Mouse (Mus musculus) 3T3-L1 (cell line): ENCODE results near the gene Spg20.

Experiments
- DNase-seq: peaks from one replicate; pipeline ENCODE4 v3.0.0-alpha.2; 2015; ENCODE audit warnings: low read depth, low spot score

Spg20 gene

GRCm38 (mm10) chr3:55111935-55112709, at the start of gene Spg20:
Gene Spg20 (plus strand): TSS chr3:55112108.
- DNase-seq = peak; percentile 93

DNA sequence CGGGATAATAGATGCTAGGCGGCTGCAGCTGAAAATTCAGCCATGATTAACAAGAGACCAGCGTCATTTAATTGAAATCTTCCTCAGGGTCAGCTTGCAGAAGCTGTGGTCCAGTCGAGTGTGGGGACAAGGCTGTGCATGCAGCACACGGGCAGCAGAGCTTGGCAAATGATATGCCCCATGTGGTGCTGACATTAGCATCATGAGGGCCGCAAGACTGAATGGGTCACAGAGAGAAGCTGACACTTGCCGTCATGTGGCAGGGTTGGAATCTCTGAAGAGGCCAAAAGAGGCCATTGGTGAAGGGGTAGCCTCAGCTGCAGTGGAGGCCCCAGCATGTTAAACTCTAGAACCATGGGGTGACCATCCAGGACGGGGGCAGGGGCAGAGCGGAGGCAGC, 49.3 kb upstream of the Spg20 start:
- no peak for DNase-seq

DNA sequence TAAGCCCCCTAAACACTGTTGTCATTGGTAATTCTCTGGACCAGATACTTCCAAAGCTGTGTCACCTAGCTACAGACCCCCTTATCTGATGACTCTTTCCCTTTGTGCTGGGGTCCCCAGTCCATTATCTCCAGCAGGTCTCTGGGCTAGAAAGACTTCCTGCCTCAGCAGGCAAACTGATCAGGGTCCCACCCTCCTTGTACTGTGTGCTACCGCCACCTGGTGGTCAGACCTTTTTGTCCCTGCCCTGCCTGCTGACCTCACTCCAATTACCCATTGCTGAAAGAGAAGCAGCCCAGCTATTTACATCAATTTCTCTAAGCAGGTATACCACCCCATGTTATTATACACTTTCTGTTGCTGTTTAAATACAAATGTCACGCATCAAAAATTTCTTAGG, 47.5 kb upstream of the Spg20 start:
- peak; percentile 86 for DNase-seq

GRCm38 (mm10) chr3:55065738-55066665, 45.9 kb upstream of the Spg20 start:
- no peak for DNase-seq

DNA sequence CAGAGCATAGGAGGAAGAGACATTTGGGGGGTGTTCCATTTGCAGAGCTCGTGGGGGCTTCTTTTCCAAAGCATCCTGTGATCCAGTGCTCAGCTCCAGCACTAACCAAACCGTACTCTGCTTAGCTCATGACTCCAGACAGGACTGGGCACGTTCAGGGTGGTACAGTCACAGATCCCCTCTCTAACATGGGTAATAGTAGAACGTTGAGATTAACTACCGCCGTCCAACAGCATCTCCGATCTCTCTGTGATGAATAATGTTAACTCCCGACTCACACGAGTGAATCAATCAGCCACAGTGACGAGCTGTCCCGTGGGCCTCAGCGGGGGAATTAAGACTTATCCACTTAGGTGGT, 45.3 kb upstream of the Spg20 start:
- DNase-seq = no peak

GRCm38 (mm10) chr3:55067791-55068434, 44.0 kb upstream of the Spg20 start:
- DNase-seq = no peak

DNA sequence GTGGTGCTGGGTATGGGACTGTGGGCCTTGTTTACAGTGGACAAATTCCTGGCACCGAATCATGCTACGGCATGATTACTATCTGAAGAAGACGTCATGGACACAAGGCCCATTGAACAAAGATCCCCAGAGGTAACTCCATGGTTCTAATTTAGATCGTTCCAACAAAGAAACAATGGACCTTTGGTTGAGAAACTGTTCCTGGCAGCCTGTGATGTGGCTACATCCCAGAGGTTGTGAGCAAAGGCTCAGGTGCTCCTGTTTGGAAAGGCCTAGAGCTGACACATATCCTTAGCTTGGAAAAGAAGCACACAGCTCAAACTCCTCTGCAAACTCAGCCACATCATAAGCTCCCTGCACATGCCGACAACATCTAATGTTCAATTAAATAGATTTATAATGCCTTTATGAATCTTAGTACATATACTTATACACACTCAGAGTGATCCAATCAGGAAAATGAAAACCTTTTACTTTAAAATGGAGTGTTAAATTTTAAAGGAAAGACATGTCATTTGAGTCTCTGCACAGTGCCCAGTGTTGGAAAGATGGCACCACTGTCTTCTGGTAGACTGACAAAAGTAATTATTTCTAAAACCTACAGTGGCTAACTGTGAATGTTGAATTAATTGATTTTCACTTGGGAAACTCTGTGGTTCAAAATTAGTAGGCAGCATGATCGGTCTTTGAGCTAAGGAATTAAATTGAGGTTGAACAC, 37.2 kb upstream of the Spg20 start:
- DNase-seq = no peak

DNA sequence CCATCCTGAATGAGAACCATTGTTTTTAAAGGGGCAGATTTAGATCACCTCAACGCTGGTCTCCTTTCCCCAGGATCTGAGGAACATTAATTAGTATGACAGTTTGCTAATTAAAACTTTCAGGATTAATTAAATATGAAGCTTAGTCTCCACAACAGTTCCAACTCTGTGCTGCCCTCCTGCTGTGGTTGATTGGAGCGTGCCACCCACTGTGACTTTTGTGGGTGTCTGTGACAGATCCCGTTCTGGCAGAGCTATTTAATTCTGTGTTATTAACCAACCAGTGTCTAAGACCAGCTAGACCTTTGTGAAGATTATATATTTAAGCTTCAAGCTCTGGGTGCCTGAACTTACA, 36.6 kb upstream of the Spg20 start:
- DNase-seq = no peak

DNA sequence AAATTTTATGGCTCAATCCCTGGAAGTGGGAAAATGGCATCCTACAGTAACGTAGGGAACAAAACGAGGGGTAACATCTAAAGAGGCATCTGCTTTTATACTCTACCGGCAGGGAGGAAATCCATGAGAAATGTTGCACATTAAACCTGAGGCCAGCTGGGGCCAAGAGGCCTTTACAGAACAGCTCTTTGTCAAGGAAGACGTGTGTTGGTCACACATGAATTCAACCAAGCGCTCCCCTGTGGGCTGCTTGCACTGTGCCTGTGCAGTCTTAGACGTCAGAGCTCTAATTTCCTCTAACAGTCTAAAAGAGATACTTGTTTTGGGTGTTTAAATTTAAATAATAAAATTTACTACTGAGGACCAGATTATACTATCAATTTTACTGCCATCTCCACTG, 33.7 kb upstream of the Spg20 start:
- no peak for DNase-seq

DNA sequence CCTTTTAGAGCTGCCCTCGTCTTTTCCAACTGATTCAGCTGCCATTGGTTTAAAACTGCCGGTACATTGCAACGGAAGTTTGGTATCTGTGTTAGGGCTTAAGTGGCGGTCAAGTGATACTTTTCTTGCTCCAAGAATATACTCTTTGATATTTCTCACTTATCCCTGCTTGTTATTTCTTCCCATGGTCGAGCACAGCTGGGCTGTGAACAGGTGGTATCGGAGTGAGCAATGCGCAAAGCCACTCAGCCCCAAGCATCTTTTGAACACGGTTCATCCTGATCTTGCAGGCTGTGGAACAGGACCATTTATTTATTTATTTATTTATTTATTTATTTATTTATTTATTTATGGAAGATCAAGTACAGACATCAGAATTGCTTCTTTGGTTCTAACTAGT, 32.3 kb upstream of the Spg20 start:
- no peak for DNase-seq

DNA sequence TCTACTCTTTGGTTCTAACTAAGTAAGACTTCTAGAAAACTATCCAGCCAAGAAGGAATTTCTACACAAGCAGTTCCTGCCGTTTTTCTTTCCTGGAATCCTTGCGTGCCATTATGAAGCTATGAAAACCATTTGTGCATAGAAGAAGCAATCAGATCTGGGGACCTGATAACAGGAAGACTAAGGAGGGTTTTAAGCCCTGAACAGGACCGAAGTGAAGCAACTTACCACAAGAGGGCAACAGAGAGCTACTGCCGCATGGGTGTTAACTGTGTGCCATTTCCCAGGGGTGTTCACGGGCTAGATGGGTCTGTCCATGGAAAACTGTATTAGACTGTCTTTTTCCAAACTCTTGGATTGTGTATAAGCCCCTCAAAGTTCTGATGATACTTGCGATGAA, 31.9 kb upstream of the Spg20 start:
- DNase-seq = peak; percentile 95

GRCm38 (mm10) chr3:55084781-55085180, 27.1 kb upstream of the Spg20 start:
- no peak for DNase-seq

GRCm38 (mm10) chr3:55085716-55086115, 26.2 kb upstream of the Spg20 start:
- DNase-seq = no peak

DNA sequence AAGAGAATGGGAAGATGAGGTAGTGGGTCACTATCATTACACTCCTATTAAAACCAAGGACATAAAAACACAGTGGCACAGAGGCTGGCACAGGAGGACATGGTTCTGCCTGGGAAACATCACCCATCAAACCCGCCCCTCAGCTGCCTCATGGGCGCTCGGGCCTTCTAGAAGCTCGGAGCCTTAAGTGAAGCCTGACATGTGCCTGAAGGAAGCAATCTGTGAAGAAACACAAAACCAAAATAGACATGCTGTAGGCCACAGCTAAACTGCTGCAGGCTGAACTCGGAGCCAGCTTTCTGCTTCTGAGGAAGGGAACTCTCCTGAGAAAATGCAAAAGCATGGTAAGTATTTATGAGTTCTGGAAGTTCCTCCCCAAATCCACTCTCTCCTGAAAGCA, 25.0 kb upstream of the Spg20 start:
- no peak for DNase-seq

DNA sequence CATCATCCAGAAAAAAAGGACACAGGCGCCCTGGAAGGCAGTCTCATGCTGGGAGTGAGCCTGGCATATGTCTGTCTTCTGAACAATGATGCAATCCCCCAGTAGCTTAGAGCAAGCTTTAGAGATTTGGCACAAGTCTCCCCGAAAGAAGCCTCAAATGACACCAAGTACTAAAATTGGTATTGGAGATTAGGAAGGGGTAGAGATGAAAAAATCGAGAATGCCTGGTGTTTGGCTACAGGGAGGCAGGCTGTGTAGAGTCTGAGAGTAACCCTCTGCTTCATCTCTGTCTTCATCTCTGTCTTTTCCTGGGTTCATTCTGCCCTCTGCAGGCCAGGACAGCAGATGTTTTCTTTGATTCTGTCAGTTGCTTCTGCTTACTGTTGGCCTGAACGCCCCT, 24.5 kb upstream of the Spg20 start:
- peak; percentile 51 for DNase-seq

- DNase-seq = no peak
These were observed 23.5 kb upstream of the Spg20 start for GRCm38 (mm10) chr3:55088359-55088758.

- DNase-seq = no peak
These were observed 23.1 kb upstream of the Spg20 start for GRCm38 (mm10) chr3:55088843-55089242.

- DNase-seq = no peak
These were observed 22.6 kb upstream of the Spg20 start for GRCm38 (mm10) chr3:55089291-55089690.

- DNase-seq = peak; percentile 88
These were observed 18.7 kb upstream of the Spg20 start for GRCm38 (mm10) chr3:55093161-55093560.

GRCm38 (mm10) chr3:55095968-55096654, 15.8 kb upstream of the Spg20 start:
- peak; percentile 94 for DNase-seq

GRCm38 (mm10) chr3:55096655-55097005, 15.3 kb upstream of the Spg20 start:
- no peak for DNase-seq
